Mouse (Mus musculus): ENCODE data around the gene Gm19965.

Gene Gm19965

GRCm38 (mm10) chr1:116802683-116803082, at the start of gene Gm19965:
Gm19965 (plus strand) TSS chr1:116802983.
- in situ Hi-C loops (cut with MboI; ENCODE audit: low sequenced_read_pairs), result no loop called here

GRCm38 (mm10) chr1:116782471-116782989, 20.3 kb upstream of the Gm19965 start:
- in situ Hi-C loops (cut with MboI; ENCODE audit: low sequenced_read_pairs), result no loop called here
